ENCODE assay signal across 10 mouse cellular contexts in the genomic region with DNA sequence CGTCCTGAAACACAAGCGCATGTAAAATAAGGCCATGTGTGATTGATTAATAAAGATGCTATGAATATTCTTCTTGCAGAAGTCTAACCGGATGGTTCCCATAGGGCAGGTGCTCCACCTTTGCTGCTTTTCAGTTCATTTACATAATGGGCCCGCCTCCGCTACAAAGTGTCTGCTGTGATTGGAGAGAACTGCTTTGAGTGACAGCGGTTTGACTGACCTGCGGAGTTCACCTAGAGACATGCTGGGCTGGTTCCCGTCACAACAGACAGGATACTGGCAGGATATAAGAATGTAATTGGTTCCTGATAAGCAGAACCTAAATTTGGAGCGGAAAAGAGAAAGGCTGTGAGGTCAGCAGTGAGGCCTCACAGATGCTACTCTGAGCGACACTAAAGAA. TPM values are rescaled to one million over a fixed set of nuclear protein-coding genes. Genes with fewer than 3 reads are reported as not detected.
DNase-seq lines count a peak whose midpoint lies in the region; ATAC-seq lines count a peak whose summit lies in the region.
"Had no signal": no experiment of that assay in that cellular context is flagged by ENCODE, and none has a peak within 500 bp of the region (broad histone marks: within the 10 kb centered on the region; RNA-seq: fewer than 3 reads in every experiment).

No protein-coding gene starts in this region.

- peak; percentile 54 to 55 for DNase-seq in cerebellum, adult 18-20 months
- no peak for DNase-seq in cerebellum, adult 11 months
- peak; percentile 57 for DNase-seq in cerebellum, adult 9-10 months
- DNase-seq in midbrain, embryonic 11.5 days (ENCODE audit: low spot score, missing footprints): no peak
- no peak for DNase-seq in left cerebral cortex, adult 11 months (ENCODE audit: low spot score)
- DNase-seq in thymus, postnatal 14 days: no peak
- no peak for DNase-seq in gastrocnemius, postnatal 4 days (ENCODE audit: low spot score in 2 of 2)
- DNase-seq: lung, adult 2 months had no signal

- peaks cover 5% of the 10 kb centered on the region; the same call in 1 of the 2 replicates for H3K9me3 ChIP-seq in heart, embryonic 12.5 days (replicated peaks)
- H3K9me3 ChIP-seq in midbrain, embryonic 11.5 days (ENCODE audit: control insufficient read depth, low read length): no peaks in the 10 kb centered on the region
- H3K9me3 ChIP-seq: embryonic facial prominence, embryonic 12.5 days had no signal

- WGBS in heart, embryonic 12.5 days: 28% methylated on average over 10 of the region's 10 CpGs
- 41% methylated on average over 10 of the region's 10 CpGs for WGBS in midbrain, embryonic 11.5 days

- no peak overlapping the region for H3K9ac ChIP-seq in heart, embryonic 12.5 days
- H3K9ac ChIP-seq in midbrain, embryonic 11.5 days (ENCODE audit: low read length): no peak overlapping the region
- H3K9ac ChIP-seq: embryonic facial prominence, embryonic 12.5 days had no signal

- no peaks in the 10 kb centered on the region for H3K36me3 ChIP-seq in heart, embryonic 12.5 days
- H3K36me3 ChIP-seq in midbrain, embryonic 11.5 days (ENCODE audit: control insufficient read depth, insufficient read depth, low read length): no peaks in the 10 kb centered on the region
- H3K36me3 ChIP-seq: embryonic facial prominence, embryonic 12.5 days had no signal

- no peaks in the 10 kb centered on the region for H3K27me3 ChIP-seq in heart, embryonic 12.5 days (replicated peaks)
- H3K27me3 ChIP-seq in midbrain, embryonic 11.5 days (ENCODE audit: control insufficient read depth, insufficient read depth, low read length): no peaks in the 10 kb centered on the region
- H3K27me3 ChIP-seq: embryonic facial prominence, embryonic 12.5 days had no signal

- H3K4me1 ChIP-seq in heart, embryonic 12.5 days (replicated peaks): peaks cover 5% of the 10 kb centered on the region
- H3K4me1 ChIP-seq in midbrain, embryonic 11.5 days (ENCODE audit: control insufficient read depth, insufficient read depth, low read length): no peaks in the 10 kb centered on the region
- H3K4me1 ChIP-seq: embryonic facial prominence, embryonic 12.5 days had no signal

- H3K27ac ChIP-seq in heart, embryonic 12.5 days (ENCODE audit: poor library complexity, severe bottlenecking): peak overlapping the region; percentile 69; the same call in 1 of the 2 replicates
- no peak overlapping the region for H3K27ac ChIP-seq in midbrain, embryonic 11.5 days (ENCODE audit: low read depth, low read length)
- H3K27ac ChIP-seq: embryonic facial prominence, embryonic 12.5 days had no signal

- peak overlapping the region; percentile 40 for H3K4me2 ChIP-seq in heart, embryonic 12.5 days
- H3K4me2 ChIP-seq in midbrain, embryonic 11.5 days: peak overlapping the region; percentile 19; the same call in 1 of the 2 replicates
- H3K4me2 ChIP-seq: embryonic facial prominence, embryonic 12.5 days had no signal

- ATAC-seq in heart, embryonic 12.5 days (ENCODE audit: insufficient number of reproducible peaks, low FRiP score): peak; percentile 66; the same call in 1 of the 2 replicates
- no peak for ATAC-seq in midbrain, embryonic 11.5 days (ENCODE audit: low FRiP score)

- peak overlapping the region; percentile 23 for H3K4me3 ChIP-seq in heart, embryonic 12.5 days
- H3K4me3 ChIP-seq in midbrain, embryonic 11.5 days (ENCODE audit: low read depth, low read length): no peak overlapping the region
- H3K4me3 ChIP-seq: embryonic facial prominence, embryonic 12.5 days had no signal

RNA-seq across cellular contexts. Expression of a gene that starts 13.4 kb away (rescaled TPM):
- 165 and 166 TPM in 2 replicates for polyA plus RNA-seq in heart, embryonic 12.5 days (2016; fragmentation: Nextera tagmentation; extraction: Ambion mirVana)
- 19.5 and 20.5 TPM in 2 replicates for polyA plus RNA-seq in midbrain, embryonic 11.5 days (2014; fragmentation: Nextera tagmentation; extraction: Ambion mirVana)
- total RNA-seq in gastrocnemius, postnatal 4 days (2021): 100 to 1,000 TPM; 164 to 171 TPM

Comparison
In these comparisons a context has a peak if more than half of its experiments do, and no peak if none do; other contexts are left out.
1. DNase-seq: peak in cerebellum, adult 18-20 months (2 of 2) and cerebellum, adult 9-10 months (single experiment); none in cerebellum, adult 11 months (single experiment), midbrain, embryonic 11.5 days (single experiment), left cerebral cortex, adult 11 months (single experiment), thymus, postnatal 14 days (single experiment) and gastrocnemius, postnatal 4 days (0 of 2).